Mouse (Mus musculus): Measurements from ENCODE around the gene Rapsn.

Rapsn gene

GRCm38 (mm10) chr2:91053934-91054382 lies 18.5 kb downstream of the Rapsn start, which contains the start of gene Psmc3:
Gene Psmc3, plus strand, starts transcription at chr2:91054009.
- DNase-seq: peak; percentile 95 to 96

- no peak for DNase-seq
Measured at GRCm38 (mm10) chr2:91058435-91058834, 23.0 kb downstream of the Rapsn start.

- DNase-seq: no peak
Measured at GRCm38 (mm10) chr2:91059376-91059775, 24.0 kb downstream of the Rapsn start.

GRCm38 (mm10) chr2:91060544-91061355 lies 25.3 kb downstream of the Rapsn start:
- peak in 1 of 2 experiments; percentile 50 for DNase-seq

- DNase-seq: peak; percentile 51 to 64
Measured at GRCm38 (mm10) chr2:91061849-91062481, 26.5 kb downstream of the Rapsn start.

- no peak for DNase-seq
Measured at GRCm38 (mm10) chr2:91062779-91063606, 27.6 kb downstream of the Rapsn start.

- no peak for DNase-seq
Measured at GRCm38 (mm10) chr2:91064211-91064610, 28.8 kb downstream of the Rapsn start.

GRCm38 (mm10) chr2:91065544-91065943 lies 30.1 kb downstream of the Rapsn start:
- peak in 1 of 2 experiments; percentile 55 for DNase-seq

GRCm38 (mm10) chr2:91066455-91066854 lies 31.0 kb downstream of the Rapsn start:
- DNase-seq: no peak

GRCm38 (mm10) chr2:91068162-91068871 lies 32.9 kb downstream of the Rapsn start:
- DNase-seq: no peak

GRCm38 (mm10) chr2:91068872-91069165 lies 33.4 kb downstream of the Rapsn start:
- DNase-seq: no peak

- no peak for DNase-seq
Measured at GRCm38 (mm10) chr2:91069306-91070000, 34.0 kb downstream of the Rapsn start.

- peak; percentile 96 to 97 for DNase-seq
Measured at GRCm38 (mm10) chr2:91070076-91070800, 34.8 kb downstream of the Rapsn start, which contains the start of gene Slc39a13. Gene Slc39a13, minus strand, starts transcription at chr2:91070417.

- DNase-seq: no peak
Measured at GRCm38 (mm10) chr2:91071059-91071458, 35.6 kb downstream of the Rapsn start.

- DNase-seq: peak; percentile 50 to 63
Measured at GRCm38 (mm10) chr2:91072092-91072491, 36.7 kb downstream of the Rapsn start.

- no peak for DNase-seq
Measured at GRCm38 (mm10) chr2:91077957-91078313, 42.5 kb downstream of the Rapsn start.

- DNase-seq: no peak
Measured at GRCm38 (mm10) chr2:91078314-91079025, 43.0 kb downstream of the Rapsn start.

- no peak for DNase-seq
Measured at GRCm38 (mm10) chr2:91079026-91079384, 43.6 kb downstream of the Rapsn start.

GRCm38 (mm10) chr2:91080784-91081513 lies 45.5 kb downstream of the Rapsn start:
- DNase-seq: no peak

Measured in kidney, adult 8-10 months (tissue).